Mouse (Mus musculus) heart, embryonic 16.5 days (tissue): ENCODE results near the gene Nfic. TPM values are rescaled to one million over a fixed set of nuclear protein-coding genes. Genes with fewer than 3 reads are reported as not detected.

Experiments used
- ATAC-seq: fragments of 200-750 bp; cut with Nextera tagmentation; replicated peaks from 2 replicates; pipeline ENCODE4 v1.8.0; 2017; ENCODE audit warnings: moderate number of reproducible peaks; ENCODE audit not compliant: insufficient read depth, low FRiP score; ENCODE audit errors: extremely low read depth
- H3K27ac ChIP-seq: fragments of 300-500 bp; sonication (generic); 2 replicates; pipeline ENCODE4 v1.5.1; 2014; ENCODE audit warnings: mild to moderate bottlenecking, low read length, control low read depth, moderate library complexity
- H3K27me3 ChIP-seq: fragments of 300-500 bp; sonication (generic); 2 replicates; pipeline ENCODE4 v1.6.1; 2014; ENCODE audit warnings: low read length, mixed read lengths; ENCODE audit not compliant: control insufficient read depth, insufficient read depth
- H3K36me3 ChIP-seq: fragments of 300-500 bp; sonication (generic); 2 replicates; pipeline ENCODE4 v1.6.1; 2014; ENCODE audit not compliant: control insufficient read depth, insufficient read depth
- H3K4me1 ChIP-seq: fragments of 300-500 bp; sonication (generic); 2 replicates; pipeline ENCODE4 v1.6.1; 2014; ENCODE audit warnings: low read length, mixed read lengths; ENCODE audit not compliant: control insufficient read depth, insufficient read depth
- H3K4me2 ChIP-seq: fragments of 300-500 bp; sonication (generic); 2 replicates; pipeline ENCODE4 v1.6.1; 2014; ENCODE audit warnings: low read depth, mild to moderate bottlenecking, control low read depth, low read length
- H3K4me3 ChIP-seq: fragments of 300-500 bp; sonication (generic); 2 replicates; pipeline ENCODE4 v1.5.1; 2014; ENCODE audit warnings: mild to moderate bottlenecking, control low read depth, low read length
- H3K9ac ChIP-seq: fragments of 300-500 bp; sonication (generic); 2 replicates; pipeline ENCODE4 v1.6.1; 2014; ENCODE audit warnings: low read length, control low read depth
- H3K9me3 ChIP-seq: fragments of 300-500 bp; sonication (generic); replicated peaks from 2 replicates; pipeline ENCODE4 v1.6.1; 2016; ENCODE audit warnings: low read length; ENCODE audit not compliant: control insufficient read depth
- WGBS: fragments of 180-500 bp; shearing (Covaris S2); extraction: QIAGEN DNeasy Blood & Tissue Kit; methylation state at CpG from one replicate; pipeline ENCODE4 v1.1.7; 2014; 5-methylcytosine and 5-hydroxymethylcytosine counted together
- polyA plus RNA-seq: library from polyadenylated mRNA; unstranded; fragments of >200 nt; fragmentation: Nextera tagmentation; extraction: Ambion mirVana; gene quantifications from 2 replicates; pipeline ENCODE4 v1.2.1, GENCODE M21; 2015

Nfic gene
- polyA plus RNA-seq, 1 experiment from 2014 or later: 54.7 TPM

DNA sequence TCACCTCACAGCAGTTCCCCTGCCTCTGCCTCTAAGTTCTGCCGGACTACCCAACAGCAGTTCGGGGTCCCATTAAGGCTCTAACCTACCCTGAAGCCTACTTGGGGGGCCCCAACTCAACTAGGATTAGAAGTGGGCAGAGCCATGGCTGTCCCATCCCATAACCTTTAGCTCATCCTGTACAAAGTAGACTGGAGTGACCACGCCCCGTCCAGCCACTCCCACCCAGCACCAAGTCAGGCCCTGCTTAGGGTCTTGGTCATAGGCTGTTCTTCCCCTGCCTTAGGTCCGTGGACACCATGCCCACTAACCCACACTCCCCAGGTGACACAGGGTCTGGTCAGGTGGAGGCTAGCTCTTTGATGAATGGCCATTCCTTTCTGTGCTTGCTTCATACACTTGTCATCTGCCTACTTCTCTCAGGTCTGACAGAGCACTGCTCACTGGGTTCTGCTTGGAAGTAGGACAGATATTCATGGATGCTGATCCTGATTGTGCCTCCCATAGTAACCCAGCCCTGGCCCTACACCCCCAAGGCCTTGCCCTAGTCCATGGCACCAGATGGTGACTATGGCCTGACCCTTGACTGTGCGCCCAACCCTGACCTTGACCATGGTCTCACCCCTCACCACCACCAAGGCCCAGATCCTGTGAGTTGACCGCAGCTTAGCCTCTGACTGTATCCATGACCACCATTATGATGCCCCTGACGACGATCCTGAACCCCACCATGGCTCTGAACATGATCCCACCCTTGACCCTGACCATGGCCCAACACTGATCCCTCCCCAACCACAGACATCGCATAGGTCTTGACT, 36.1 kb downstream of the Nfic start:
- H3K9ac ChIP-seq: peak overlapping the region; percentile 17; the same call in 1 of the 2 replicates
- no peak overlapping the region for H3K4me3 ChIP-seq
- no peak for ATAC-seq
- H3K27ac ChIP-seq: no peak overlapping the region
- H3K27me3 ChIP-seq: no peaks in the 10 kb centered on the region
- H3K36me3 ChIP-seq: peaks cover 7% of the 10 kb centered on the region
- no peak overlapping the region for H3K4me2 ChIP-seq
- peaks cover 54% of the 10 kb centered on the region for H3K4me1 ChIP-seq
- 93% methylated on average over 10 of the region's 10 CpGs for WGBS
- no peaks in the 10 kb centered on the region for H3K9me3 ChIP-seq

DNA sequence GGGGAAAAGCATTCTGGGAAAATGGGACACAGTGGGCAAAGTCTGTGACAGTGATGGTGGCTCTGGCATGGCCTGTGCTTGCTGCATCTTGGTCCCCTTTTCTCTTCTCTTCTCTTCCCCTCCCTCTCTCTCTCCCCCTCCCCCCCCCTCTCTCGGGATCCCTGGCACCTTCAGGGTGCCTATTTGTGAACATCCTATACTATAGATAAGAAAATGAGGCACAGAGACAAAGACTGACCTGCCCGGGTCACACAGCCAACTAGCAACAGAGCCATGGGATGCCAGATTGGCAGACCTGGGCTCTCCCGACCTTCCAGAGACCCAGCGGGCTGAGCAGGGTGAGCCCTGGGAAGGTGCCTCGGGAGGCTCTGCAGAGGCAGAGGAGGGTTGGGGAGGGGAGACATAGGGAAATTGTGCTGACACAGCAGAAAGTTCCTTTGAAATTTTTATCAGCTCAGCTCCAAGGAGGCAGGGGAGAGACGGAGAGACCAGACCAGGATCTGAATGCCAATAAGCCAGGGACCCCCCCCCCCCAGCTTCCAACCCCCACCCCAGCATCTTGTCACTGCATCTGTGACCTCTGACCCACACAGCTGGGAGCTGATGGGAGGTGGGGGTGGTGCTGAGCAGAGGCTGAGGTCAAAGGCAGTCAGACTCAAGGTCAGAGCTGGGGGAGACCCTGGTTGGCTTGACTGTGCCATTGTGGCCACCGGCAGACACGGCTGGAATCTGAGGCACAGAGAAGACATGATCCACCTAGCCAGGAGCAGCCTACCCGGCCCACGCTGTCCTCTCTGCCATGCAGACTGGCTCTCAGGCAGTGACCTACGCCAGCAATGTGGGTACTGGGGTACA, 37.0 kb downstream of the Nfic start:
- no peaks in the 10 kb centered on the region for H3K9me3 ChIP-seq
- H3K4me2 ChIP-seq: no peak overlapping the region
- no peak overlapping the region for H3K4me3 ChIP-seq
- no peak for ATAC-seq
- H3K27me3 ChIP-seq: no peaks in the 10 kb centered on the region
- WGBS: 47% methylated on average over 11 of the region's 11 CpGs
- peaks cover 7% of the 10 kb centered on the region for H3K36me3 ChIP-seq
- peaks cover 57% of the 10 kb centered on the region for H3K4me1 ChIP-seq
- H3K27ac ChIP-seq: no peak overlapping the region
- H3K9ac ChIP-seq: peak overlapping the region; percentile 17; the same call in 1 of the 2 replicates

DNA sequence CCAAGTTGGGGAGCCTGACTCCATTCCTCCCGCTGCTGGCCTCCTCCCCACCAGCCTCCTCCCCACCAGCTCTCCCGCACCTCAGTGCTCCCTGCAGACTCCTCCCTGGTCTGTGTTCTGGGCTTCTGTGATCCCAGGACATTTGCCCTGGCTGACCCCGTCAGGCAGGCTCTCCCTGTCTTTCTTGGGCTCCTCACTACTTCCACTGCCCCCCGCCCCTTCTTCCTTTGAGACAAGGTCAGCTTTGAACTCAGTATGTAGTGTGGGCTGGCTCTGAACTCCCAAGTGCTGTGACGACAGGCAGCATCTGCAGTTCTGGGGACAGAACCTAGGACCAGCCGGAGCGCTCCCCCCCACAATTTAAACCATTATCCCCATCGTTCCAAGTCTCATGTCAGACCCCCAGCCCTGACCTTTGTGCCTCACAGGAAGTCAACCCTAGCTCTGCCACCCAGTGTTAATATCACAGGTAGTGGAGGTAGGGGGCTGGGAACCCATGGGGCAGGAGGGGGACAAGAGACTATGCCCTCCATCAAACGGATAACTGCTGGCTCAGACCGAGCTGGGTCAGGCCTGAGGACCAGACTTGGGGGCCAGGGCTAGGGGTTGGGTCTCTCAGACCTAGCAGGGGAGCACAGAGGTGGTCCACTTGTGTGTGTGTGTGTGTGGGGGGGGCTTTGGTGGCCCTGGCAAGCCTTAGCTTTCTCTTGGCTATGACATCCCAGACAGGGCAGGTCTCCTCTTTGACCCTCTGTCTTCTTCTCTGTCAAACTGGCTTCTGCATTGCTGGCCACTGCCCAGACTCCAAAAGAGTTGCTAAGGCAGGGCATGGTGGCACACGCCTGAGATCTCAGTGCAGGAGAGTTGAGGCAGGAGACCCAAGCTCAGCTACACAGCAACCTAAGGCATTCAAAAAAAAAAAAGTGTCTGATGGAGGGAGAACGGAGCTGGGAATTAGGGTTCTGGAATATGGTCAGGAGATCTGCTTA, 37.9 kb downstream of the Nfic start:
- Histone ChIP-seq H3K4me2 (peak overlapping the region; percentile 77), H3K27me3 (no peaks in the 10 kb centered on the region), H3K36me3 (peaks cover 9% of the 10 kb centered on the region), H3K9me3 (no peaks in the 10 kb centered on the region), H3K4me1 (peaks cover 66% of the 10 kb centered on the region), H3K4me3 (peak overlapping the region; percentile 46), H3K27ac (peak overlapping the region; percentile 77), H3K9ac (peak overlapping the region; percentile 70)
- 57% methylated on average over 12 of the region's 12 CpGs for WGBS
- peak; percentile 12; the same call in 1 of the 2 replicates for ATAC-seq

DNA sequence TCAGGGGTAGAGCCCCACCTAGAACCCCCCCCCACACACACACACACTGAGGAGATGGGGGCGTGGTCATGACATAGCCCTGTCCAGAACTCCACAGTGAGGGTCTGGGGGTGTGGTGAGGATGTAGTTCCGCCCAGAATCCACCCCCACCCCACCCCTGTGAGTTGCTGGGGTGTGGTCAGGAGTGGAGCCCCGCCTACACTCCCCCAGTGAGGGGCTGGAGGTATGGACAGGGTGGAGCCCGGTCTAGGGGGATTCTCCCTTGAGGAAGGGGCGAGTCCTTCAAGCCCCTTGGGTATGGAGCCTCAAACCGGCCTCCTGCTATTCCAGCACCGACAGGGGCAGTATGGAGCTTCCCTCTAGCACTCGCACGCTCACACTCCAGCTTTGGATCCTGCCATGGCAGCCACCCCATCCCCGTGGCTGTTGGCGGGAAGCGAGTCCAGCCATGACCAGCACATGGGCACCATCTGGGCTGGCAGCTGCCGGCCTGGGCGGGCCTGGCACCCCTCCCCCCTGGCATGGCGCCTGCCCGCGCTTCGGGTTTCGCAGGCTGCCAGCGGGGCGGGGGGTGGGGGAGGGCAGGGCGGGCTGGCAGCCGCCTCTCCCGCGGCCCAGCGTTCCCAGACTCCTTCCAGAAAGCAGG, 38.7 kb downstream of the Nfic start:
- Histone ChIP-seq H3K27ac (peak overlapping the region; percentile 77), H3K4me1 (peaks cover 74% of the 10 kb centered on the region), H3K4me3 (peak overlapping the region; percentile 46), H3K9ac (peak overlapping the region; percentile 70), H3K36me3 (peaks cover 9% of the 10 kb centered on the region), H3K4me2 (peak overlapping the region; percentile 77), H3K9me3 (no peaks in the 10 kb centered on the region), H3K27me3 (no peaks in the 10 kb centered on the region)
- WGBS: 4% methylated on average over 22 of the region's 26 CpGs
- ATAC-seq: peak; percentile 11

DNA sequence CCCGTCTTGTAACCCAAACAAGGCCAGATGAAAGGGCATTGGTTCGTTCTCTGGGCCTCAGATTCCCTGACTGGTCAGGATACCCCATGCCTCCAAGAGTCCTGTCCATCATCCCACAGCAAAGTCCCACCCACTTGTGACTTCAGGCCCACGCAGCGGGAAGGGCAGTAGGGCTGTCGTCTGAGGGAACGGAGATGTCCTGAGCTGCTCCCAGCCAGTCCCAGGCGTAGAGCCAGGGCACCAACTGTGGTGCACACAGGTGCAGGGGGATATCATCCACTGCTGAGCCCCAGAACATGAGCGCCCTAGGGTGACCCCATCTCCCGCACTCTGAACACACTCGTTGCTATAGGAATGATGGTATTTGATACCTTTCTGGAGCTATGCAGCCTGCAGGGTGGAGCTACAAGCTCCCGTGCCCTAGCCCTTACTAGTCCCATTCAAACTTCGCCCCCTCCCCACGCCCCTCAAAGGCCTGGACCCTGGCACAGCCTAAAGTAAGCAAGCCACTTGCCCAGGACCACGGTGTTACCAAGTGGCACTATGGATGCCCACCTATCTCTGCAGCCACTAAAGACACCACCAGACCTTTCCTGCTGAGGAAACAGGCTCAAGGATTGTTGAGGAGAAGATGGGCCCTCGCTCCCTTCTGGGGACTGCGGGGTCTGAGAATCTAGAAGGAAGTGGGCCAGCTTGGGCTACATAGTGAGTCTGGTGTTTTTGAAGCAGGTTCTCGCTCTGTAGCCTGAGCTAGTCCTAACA, 39.7 kb downstream of the Nfic start:
- no peak overlapping the region for H3K9ac ChIP-seq
- H3K4me3 ChIP-seq: no peak overlapping the region
- H3K9me3 ChIP-seq: no peaks in the 10 kb centered on the region
- H3K27me3 ChIP-seq: no peaks in the 10 kb centered on the region
- H3K27ac ChIP-seq: peak overlapping the region; percentile 31
- no peak overlapping the region for H3K4me2 ChIP-seq
- H3K36me3 ChIP-seq: peaks cover 9% of the 10 kb centered on the region
- WGBS: 69% methylated on average over 17 of the region's 17 CpGs
- H3K4me1 ChIP-seq: peaks cover 82% of the 10 kb centered on the region
- no peak for ATAC-seq

DNA sequence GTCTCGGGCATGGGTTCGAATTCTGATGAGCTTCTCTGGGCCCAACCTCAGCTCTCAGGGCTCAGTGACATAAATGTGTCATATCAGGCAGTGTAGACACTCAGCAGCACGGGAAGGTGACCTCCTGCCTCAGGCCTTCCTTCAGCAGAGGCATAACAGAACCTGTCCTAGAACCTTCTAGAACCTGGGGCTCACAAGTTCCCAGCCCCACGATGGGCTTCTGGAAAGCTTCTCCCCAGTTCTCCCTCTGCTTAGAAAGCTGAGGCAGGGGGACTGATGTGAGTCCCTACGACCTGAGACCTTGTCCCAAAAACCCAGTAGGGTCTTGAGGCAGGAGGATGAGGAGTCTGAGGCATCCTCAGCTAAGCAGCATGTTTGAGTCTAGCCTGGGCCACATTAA, 40.3 kb downstream of the Nfic start:
- WGBS: 83% methylated on average over 5 of the region's 5 CpGs
- H3K36me3 ChIP-seq: peaks cover 4% of the 10 kb centered on the region
- no peak for ATAC-seq
- H3K4me3 ChIP-seq: no peak overlapping the region
- peaks cover 88% of the 10 kb centered on the region for H3K4me1 ChIP-seq
- H3K9me3 ChIP-seq: no peaks in the 10 kb centered on the region
- H3K27ac ChIP-seq: no peak overlapping the region
- peak overlapping the region; percentile 17; the same call in 1 of the 2 replicates for H3K9ac ChIP-seq
- H3K27me3 ChIP-seq: no peaks in the 10 kb centered on the region
- H3K4me2 ChIP-seq: no peak overlapping the region

DNA sequence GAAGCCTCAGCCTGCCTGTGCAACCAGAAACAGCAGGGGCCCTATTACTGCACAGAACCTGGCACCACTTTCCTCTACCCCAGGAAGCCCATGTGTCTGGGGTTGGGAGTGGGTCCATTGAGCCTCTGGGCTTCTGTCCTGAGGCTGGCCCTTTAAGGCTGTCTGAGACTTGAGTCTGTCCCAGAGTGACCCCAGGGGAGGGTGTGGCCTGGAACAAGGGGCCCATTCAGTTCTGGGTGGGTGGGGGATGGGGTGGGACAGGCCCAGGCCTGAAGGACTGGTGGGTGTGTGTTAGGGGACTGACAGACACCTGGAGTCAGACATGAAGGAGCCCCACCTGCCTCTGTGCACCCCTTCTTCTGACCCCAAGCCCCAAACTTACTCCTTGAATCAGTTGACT, 40.8 kb downstream of the Nfic start:
- Histone ChIP-seq H3K27ac (no peak overlapping the region), H3K27me3 (no peaks in the 10 kb centered on the region), H3K4me1 (peaks cover 93% of the 10 kb centered on the region), H3K4me2 (no peak overlapping the region), H3K9me3 (no peaks in the 10 kb centered on the region), H3K4me3 (no peak overlapping the region), H3K36me3 (0 out of 2 replicates have a peak, but pooled peaks cover 2% of the 10 kb centered on the region), H3K9ac (peak overlapping the region; percentile 44)
- no peak for ATAC-seq
